Comparison of ENCODE assay signal across 8 mouse cellular contexts in the genomic region with DNA sequence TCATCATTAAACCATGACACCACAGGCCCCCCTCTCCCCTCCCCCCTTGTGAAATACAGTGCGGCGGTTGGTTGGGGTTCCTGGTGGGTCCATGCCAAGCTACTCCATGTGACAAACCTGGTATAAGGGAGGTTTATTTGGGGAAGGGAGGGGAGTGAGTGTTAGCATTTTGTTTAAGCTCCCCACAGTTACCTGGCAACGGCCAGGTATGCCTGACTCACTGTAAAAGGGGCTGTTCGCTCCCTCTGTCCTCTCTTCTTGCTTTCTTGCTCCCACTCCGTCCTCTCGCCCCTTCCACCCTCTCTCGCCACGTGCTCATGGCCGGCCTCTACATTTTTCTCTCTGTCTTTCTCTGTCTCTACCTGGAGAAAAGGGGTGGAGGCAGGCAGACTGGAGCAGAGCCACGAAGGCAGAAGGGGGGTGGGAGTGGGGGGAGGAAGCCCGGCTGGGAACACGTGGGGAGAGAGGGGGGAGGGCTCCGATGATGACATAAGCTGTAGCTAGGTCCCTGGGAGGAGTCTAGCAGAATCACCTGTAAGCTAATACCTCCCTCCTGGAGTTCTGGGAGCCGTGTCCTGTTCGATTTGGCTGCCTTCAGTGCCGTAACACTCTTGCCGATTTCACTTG.
DNase-seq lines count a peak whose midpoint lies in the region; ATAC-seq lines count a peak whose summit lies in the region.

No protein-coding gene starts in this region.

- H3K4me1 ChIP-seq in heart, embryonic 13.5 days = peaks cover 11% of the 10 kb centered on the region
- H3K4me1 ChIP-seq in forebrain, embryonic 15.5 days = 0 out of 2 replicates have a peak, but pooled peaks cover 3% of the 10 kb centered on the region
- H3K4me1 ChIP-seq in midbrain, embryonic 16.5 days (ENCODE audit: control insufficient read depth, insufficient read depth, low read length) = no peaks in the 10 kb centered on the region

- no peak for ATAC-seq in heart, embryonic 13.5 days (ENCODE audit: extremely low read depth, insufficient number of reproducible peaks, low FRiP score, low TSS enrichment)
- no peak for ATAC-seq in forebrain, embryonic 15.5 days (replicated peaks)
- ATAC-seq in midbrain, embryonic 16.5 days = peak; percentile 68

- whole genome bisulfite sequencing in heart, embryonic 13.5 days = 19% methylated on average over 17 of the region's 17 CpGs
- WGBS in forebrain, embryonic 15.5 days = 16% methylated on average over 17 of the region's 17 CpGs
- 21% methylated on average over 17 of the region's 17 CpGs for WGBS in midbrain, embryonic 16.5 days

- no peaks in the 10 kb centered on the region for H3K9me3 ChIP-seq in heart, embryonic 13.5 days
- H3K9me3 ChIP-seq in forebrain, embryonic 15.5 days = no peaks in the 10 kb centered on the region
- H3K9me3 ChIP-seq in midbrain, embryonic 16.5 days (replicated peaks; ENCODE audit: control insufficient read depth, low read length, poor library complexity, severe bottlenecking) = no peaks in the 10 kb centered on the region

- H3K27me3 ChIP-seq in heart, embryonic 13.5 days (replicated peaks) = peaks cover 27% of the 10 kb centered on the region
- H3K27me3 ChIP-seq in forebrain, embryonic 15.5 days = no peaks in the 10 kb centered on the region
- H3K27me3 ChIP-seq in midbrain, embryonic 16.5 days (ENCODE audit: control insufficient read depth, insufficient read depth, low read depth, low read length) = no peaks in the 10 kb centered on the region

- DNase-seq in heart, adult 11 months = no peak
- peak; percentile 25 to 49 for DNase-seq in kidney, postnatal 4 days
- no peak for DNase-seq in adrenal gland, adult 18-20 months (ENCODE audit: low spot score in 2 of 2)
- no peak for DNase-seq in adrenal gland, postnatal 10 days
- DNase-seq in spleen, postnatal 14 days (ENCODE audit: low spot score in 2 of 2) = no peak

- peak overlapping the region; percentile 24 for H3K4me3 ChIP-seq in heart, embryonic 13.5 days
- peak overlapping the region; percentile 10 for H3K4me3 ChIP-seq in forebrain, embryonic 15.5 days
- H3K4me3 ChIP-seq in midbrain, embryonic 16.5 days (ENCODE audit: low read depth, low read length) = peak overlapping the region; percentile 3; the same call in 1 of the 2 replicates

- peak overlapping the region; percentile 61 for H3K4me2 ChIP-seq in heart, embryonic 13.5 days
- H3K4me2 ChIP-seq in forebrain, embryonic 15.5 days (replicated peaks) = peak overlapping the region; percentile 29
- H3K4me2 ChIP-seq in midbrain, embryonic 16.5 days (ENCODE audit: low read length) = peak overlapping the region; percentile 37

- no peak overlapping the region for H3K27ac ChIP-seq in heart, embryonic 13.5 days (replicated peaks)
- no peak overlapping the region for H3K27ac ChIP-seq in forebrain, embryonic 15.5 days (replicated peaks)
- no peak overlapping the region; the same call in 1 of the 2 replicates for H3K27ac ChIP-seq in midbrain, embryonic 16.5 days (ENCODE audit: low read length)

- H3K36me3 ChIP-seq in heart, embryonic 13.5 days = no peaks in the 10 kb centered on the region
- H3K36me3 ChIP-seq in forebrain, embryonic 15.5 days = no peaks in the 10 kb centered on the region
- no peaks in the 10 kb centered on the region for H3K36me3 ChIP-seq in midbrain, embryonic 16.5 days (ENCODE audit: control insufficient read depth, insufficient read depth, low read length)

- peak overlapping the region; percentile 54; the same call in 1 of the 2 replicates for H3K9ac ChIP-seq in heart, embryonic 13.5 days
- H3K9ac ChIP-seq in forebrain, embryonic 15.5 days (replicated peaks) = no peak overlapping the region
- H3K9ac ChIP-seq in midbrain, embryonic 16.5 days (ENCODE audit: low read depth, low read length) = peak overlapping the region; percentile 33; the same call in 1 of the 2 replicates

Comparison
In these comparisons a context has a peak if more than half of its experiments do, and no peak if none do; other contexts are left out.
1. DNase-seq: peak in kidney, postnatal 4 days (2 of 2); none in heart, adult 11 months (single experiment), adrenal gland, adult 18-20 months (0 of 2), adrenal gland, postnatal 10 days (single experiment) and spleen, postnatal 14 days (0 of 2).
2. Peak in every context shown above with its lines, with median percentiles within 50 percentile points of each other: H3K4me2 ChIP-seq and H3K4me3 ChIP-seq.